Mouse (Mus musculus) c-Kit-positive CD71-negative TER-119-negative erythroid progenitor cells, embryonic 14.5 days (primary cell): ENCODE measurements around the gene Gm9507.
"Not testable (repeated sequence)": the region's sequence is repeated elsewhere in the genome, so short reads cannot be mapped to it uniquely, and the experiment has no call there.

Experiments used
- DNase-seq: peaks from one replicate; pipeline ENCODE4 v3.0.0-alpha.2; 2013; ENCODE audit warnings: low read depth

The Gm9507 gene

GRCm38 (mm10) chr10:77771225-77771624 lies 40.4 kb downstream of the Gm9507 start, which contains the start of gene Gm3238:
Gene Gm3238, minus strand, starts transcription at chr10:77771325.
- DNase-seq: not testable (repeated sequence)

GRCm38 (mm10) chr10:77769727-77770126 lies 41.9 kb downstream of the Gm9507 start:
- no peak for DNase-seq
